Mouse (Mus musculus) forebrain, embryonic 16.5 days (tissue): ENCODE data around the gene Eaf2. TPM values are rescaled to one million over a fixed set of nuclear protein-coding genes. Genes with fewer than 3 reads are reported as not detected.

Experiments used
- ATAC-seq: fragments of 200-750 bp; cut with Nextera tagmentation; 2 replicates; pipeline ENCODE4 v1.8.0; 2017; ENCODE audit warnings: mild to moderate bottlenecking, moderate library complexity
- H3K27ac ChIP-seq: fragments of 300-500 bp; sonication (generic); 2 replicates; pipeline ENCODE4 v1.5.1; 2014; ENCODE audit warnings: low read length, control low read depth
- H3K27me3 ChIP-seq: fragments of 300-500 bp; sonication (generic); replicated peaks from 2 replicates; pipeline ENCODE4 v1.6.1; 2014; ENCODE audit warnings: low read length; ENCODE audit not compliant: control insufficient read depth, insufficient read depth
- H3K36me3 ChIP-seq: fragments of 300-500 bp; sonication (generic); 2 replicates; pipeline ENCODE4 v1.6.1; 2014; ENCODE audit not compliant: control insufficient read depth, insufficient read depth
- H3K4me1 ChIP-seq: fragments of 300-500 bp; sonication (generic); replicated peaks from 2 replicates; pipeline ENCODE4 v1.6.1; 2014; ENCODE audit warnings: low read length; ENCODE audit not compliant: control insufficient read depth, insufficient read depth
- H3K4me2 ChIP-seq: fragments of 300-500 bp; sonication (generic); 2 replicates; pipeline ENCODE4 v1.6.1; 2014; ENCODE audit warnings: mild to moderate bottlenecking, low read length, control low read depth
- H3K4me3 ChIP-seq: fragments of 300-500 bp; sonication (generic); replicated peaks from 2 replicates; pipeline ENCODE4 v1.5.1; 2014; ENCODE audit warnings: mild to moderate bottlenecking, low read length, control low read depth
- H3K9ac ChIP-seq: fragments of 300-500 bp; sonication (generic); replicated peaks from 2 replicates; pipeline ENCODE4 v1.6.1; 2014; ENCODE audit warnings: low read depth, low read length, control low read depth
- H3K9me3 ChIP-seq: fragments of 300-500 bp; sonication (generic); 2 replicates; pipeline ENCODE4 v1.6.1; 2016; ENCODE audit warnings: low read length; ENCODE audit not compliant: control insufficient read depth
- WGBS: fragments of 180-500 bp; shearing (Covaris S2); extraction: QIAGEN DNeasy Blood & Tissue Kit; methylation state at CpG from one replicate; pipeline ENCODE4 v1.1.7; 2014; 5-methylcytosine and 5-hydroxymethylcytosine counted together
- microRNA-seq: library from miRNA; unstranded; fragments of <30 nt; microRNA quantifications from one replicate; pipeline ENCODE4, GENCODE M21; 2017
- polyA plus RNA-seq: library from polyadenylated mRNA; unstranded; fragments of >200 nt; fragmentation: Nextera tagmentation; extraction: Ambion mirVana; gene quantifications from 2 replicates; pipeline ENCODE4 v1.2.1, GENCODE M21; 2015

The Eaf2 gene
- polyA plus RNA-seq, 1 experiment from 2014 or later: 1.2 TPM

DNA sequence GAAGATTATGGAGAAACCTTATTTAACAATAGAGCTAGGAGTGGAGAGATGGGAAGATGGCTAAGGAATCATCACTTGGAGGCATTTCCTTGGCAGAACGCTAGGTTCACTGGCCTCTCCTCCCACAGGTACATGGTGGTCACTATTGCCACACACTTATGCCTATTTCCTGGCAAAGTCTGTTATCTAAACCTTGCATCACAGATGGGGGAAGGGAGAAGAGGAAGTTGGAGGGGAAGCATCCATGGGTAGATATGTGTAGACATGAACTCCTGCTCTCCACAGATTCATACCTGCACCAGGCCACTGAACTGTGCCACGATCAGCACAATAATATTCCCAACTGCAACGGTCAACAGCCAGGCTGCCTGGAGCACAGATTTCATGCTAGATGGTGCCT, 122.8 kb downstream of the Eaf2 start:
- no peak for ATAC-seq
- no peak overlapping the region for H3K4me2 ChIP-seq
- 97% methylated on average over 3 of the region's 3 CpGs for WGBS
- no peak overlapping the region for H3K27ac ChIP-seq
- no peak overlapping the region for H3K9ac ChIP-seq
- no peaks in the 10 kb centered on the region for H3K27me3 ChIP-seq
- no peaks in the 10 kb centered on the region for H3K4me1 ChIP-seq
- H3K36me3 ChIP-seq: no peaks in the 10 kb centered on the region
- H3K9me3 ChIP-seq: no peaks in the 10 kb centered on the region
- no peak overlapping the region for H3K4me3 ChIP-seq

DNA sequence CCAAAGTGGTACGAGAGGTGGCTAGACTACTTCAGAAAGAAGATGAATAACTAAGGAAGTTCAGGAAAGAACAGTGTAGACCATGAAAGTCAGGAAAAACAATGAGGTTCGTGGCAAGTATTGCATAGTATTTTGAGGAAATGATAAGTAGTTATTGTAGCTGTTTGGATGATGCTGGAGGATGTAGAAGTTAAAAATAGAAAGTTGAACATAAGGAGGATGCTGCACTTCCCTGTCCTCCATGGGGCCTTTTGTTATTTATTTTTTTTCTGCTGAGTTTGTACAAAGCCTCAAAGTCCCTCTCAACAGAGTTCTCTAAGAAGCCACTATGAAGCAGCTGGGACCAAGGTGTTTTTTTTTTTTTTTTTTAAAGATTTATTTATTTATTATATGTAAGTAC, 127.0 kb downstream of the Eaf2 start:
- Histone ChIP-seq H3K9me3 (no peaks in the 10 kb centered on the region), H3K4me3 (no peak overlapping the region), H3K4me2 (no peak overlapping the region), H3K4me1 (no peaks in the 10 kb centered on the region), H3K36me3 (no peaks in the 10 kb centered on the region), H3K9ac (no peak overlapping the region), H3K27ac (no peak overlapping the region), H3K27me3 (no peaks in the 10 kb centered on the region)
- 82% methylated on average over 2 of the region's 2 CpGs for WGBS
- ATAC-seq: no peak

DNA sequence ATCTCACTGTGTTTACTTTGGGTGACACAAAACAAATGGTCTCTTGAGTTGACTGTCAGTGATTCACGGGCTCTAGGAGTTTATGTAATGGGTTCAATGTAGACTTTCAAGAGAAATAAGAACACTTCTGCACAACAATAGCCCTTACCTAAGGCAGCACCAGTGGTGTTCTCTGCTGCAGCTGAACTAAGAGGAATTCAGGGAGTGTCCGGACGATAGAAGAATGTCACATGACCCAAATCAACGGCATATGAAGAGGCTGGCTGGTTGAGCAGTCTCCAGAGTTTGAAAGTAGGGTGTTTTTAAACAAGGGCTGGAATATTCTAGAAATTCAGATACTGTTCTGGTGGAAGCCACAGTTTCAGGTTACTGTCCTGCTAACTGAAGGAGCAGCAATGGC, 127.7 kb downstream of the Eaf2 start:
- H3K36me3 ChIP-seq: no peaks in the 10 kb centered on the region
- no peak overlapping the region for H3K27ac ChIP-seq
- H3K27me3 ChIP-seq: no peaks in the 10 kb centered on the region
- H3K9ac ChIP-seq: no peak overlapping the region
- H3K4me1 ChIP-seq: no peaks in the 10 kb centered on the region
- H3K4me3 ChIP-seq: no peak overlapping the region
- no peak for ATAC-seq
- WGBS: 82% methylated on average over 4 of the region's 4 CpGs
- H3K4me2 ChIP-seq: no peak overlapping the region
- no peaks in the 10 kb centered on the region for H3K9me3 ChIP-seq

DNA sequence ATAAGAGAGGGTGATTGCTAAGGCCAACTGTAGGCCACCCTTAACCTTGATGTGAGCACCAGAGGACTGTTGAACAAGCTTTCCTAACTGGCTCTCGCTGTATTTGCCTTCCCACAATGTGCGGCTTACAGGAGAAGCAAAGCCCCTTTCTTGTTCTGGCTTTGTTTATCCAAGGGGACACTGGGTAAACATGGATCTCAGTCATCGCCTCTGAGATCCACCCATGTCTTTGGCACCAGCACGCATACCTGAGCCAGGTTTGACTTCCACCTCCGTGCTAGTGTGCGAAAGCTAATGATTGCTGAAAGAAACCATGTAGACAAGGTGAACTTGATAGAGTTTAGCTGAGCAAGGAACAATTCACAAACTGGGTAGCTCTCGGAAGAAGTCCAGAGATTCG, 131.2 kb downstream of the Eaf2 start:
- Histone ChIP-seq H3K4me3 (no peak overlapping the region), H3K36me3 (no peaks in the 10 kb centered on the region), H3K27ac (no peak overlapping the region), H3K27me3 (no peaks in the 10 kb centered on the region), H3K9ac (no peak overlapping the region), H3K9me3 (no peaks in the 10 kb centered on the region), H3K4me1 (no peaks in the 10 kb centered on the region), H3K4me2 (no peak overlapping the region)
- ATAC-seq: no peak
- WGBS: 93% methylated on average over 8 of the region's 8 CpGs

Small RNA genes lying within 50 kb of the gene (microRNA-seq; reads per million reads assigned to microRNA genes)
- gene Gm22617: not detected

Other genes starting within 250 kb of the Eaf2 start
- gene Cd86, start 208.9 kb downstream of the Eaf2 start, polyA plus RNA-seq: 1.1 and 1.9 TPM in 2 replicates
- gene Ildr1, start 181.0 kb downstream of the Eaf2 start, polyA plus RNA-seq: 0.17 and 0.19 TPM in 2 replicates
- gene Slc15a2, start 90.0 kb downstream of the Eaf2 start, polyA plus RNA-seq: 12.7 and 13.6 TPM in 2 replicates
- 58.8 and 59.3 TPM in 2 replicates for gene Iqcb1, start 46.6 kb downstream of the Eaf2 start, polyA plus RNA-seq
- gene Golgb1, start 137 bp upstream of the Eaf2 start, polyA plus RNA-seq: 84.2 and 93.0 TPM in 2 replicates
- 1.4 and 2.3 TPM in 2 replicates for gene Hcls1, start 60.0 kb upstream of the Eaf2 start, polyA plus RNA-seq
- gene Fbxo40, start 115.5 kb upstream of the Eaf2 start, polyA plus RNA-seq: 0.08 and 0.15 TPM in 2 replicates
- gene Polq, start 136.8 kb upstream of the Eaf2 start, polyA plus RNA-seq: 5.5 and 5.9 TPM in 2 replicates